Mouse (Mus musculus) small intestine, adult 2 months (tissue): Measurements from ENCODE around the gene Rnf141.

ENCODE experiments used
- CTCF ChIP-seq: fragments of 200-500 bp; IDR thresholded peaks from 2 replicates; pipeline ENCODE4 v1.5.1; 2012; ENCODE audit warnings: low read depth, mild to moderate bottlenecking, control low read depth, inconsistent platforms, low read length, moderate library complexity, mixed read lengths; ENCODE audit not compliant: insufficient replicate concordance, insufficient read length; ENCODE audit errors: extremely low read depth
- POLR2A ChIP-seq: fragments of 200-500 bp; IDR thresholded peaks from 2 replicates; pipeline ENCODE4 v1.6.1; 2012; ENCODE audit warnings: low read depth, mild to moderate bottlenecking, control low read depth, inconsistent platforms, low read length, moderate library complexity

GRCm38 (mm10) chr7:110867116-110867515 lies 22.9 kb upstream of the Rnf141 start:
- no peak for TF ChIP-seq POLR2A
- no peak for TF ChIP-seq CTCF
